Mouse (Mus musculus) stomach, postnatal 0 days (tissue): ENCODE data around the gene Jam3. TPM values are rescaled to one million over a fixed set of nuclear protein-coding genes. Genes with fewer than 3 reads are reported as not detected.

Experiments
- ATAC-seq: fragments of 200-750 bp; cut with Nextera tagmentation; 2 replicates; pipeline ENCODE4 v1.8.0; 2017; ENCODE audit not compliant: low FRiP score, low TSS enrichment
- DNase-seq: peaks from one replicate; pipeline ENCODE4 v3.0.0-alpha.2; 2016; ENCODE audit warnings: low spot score
- H3K27ac ChIP-seq: fragments of 300-500 bp; sonication (generic); replicated peaks from 2 replicates; pipeline ENCODE4 v1.5.1; 2014; ENCODE audit warnings: mild to moderate bottlenecking, control low read depth
- H3K27me3 ChIP-seq: fragments of 300-500 bp; sonication (generic); 2 replicates; pipeline ENCODE4 v1.6.1; 2014; ENCODE audit warnings: low read length; ENCODE audit not compliant: control insufficient read depth, insufficient read depth
- H3K36me3 ChIP-seq: fragments of 300-500 bp; sonication (generic); 2 replicates; pipeline ENCODE4 v1.6.1; 2014; ENCODE audit warnings: low read length, mixed read lengths; ENCODE audit not compliant: control insufficient read depth, insufficient read depth
- H3K4me1 ChIP-seq: fragments of 300-500 bp; sonication (generic); replicated peaks from 2 replicates; pipeline ENCODE4 v1.6.1; 2014; ENCODE audit warnings: antibody characterized with exemption; ENCODE audit not compliant: control insufficient read depth, insufficient read depth
- H3K4me2 ChIP-seq: fragments of 300-500 bp; sonication (generic); replicated peaks from 2 replicates; pipeline ENCODE4 v1.6.1; 2014; ENCODE audit warnings: low read depth, mild to moderate bottlenecking, control low read depth, moderate library complexity
- H3K4me3 ChIP-seq: fragments of 300-500 bp; sonication (generic); 2 replicates; pipeline ENCODE4 v1.5.1; 2014; ENCODE audit warnings: low read depth, low read length, control low read depth
- H3K9ac ChIP-seq: fragments of 300-500 bp; sonication (generic); 2 replicates; pipeline ENCODE4 v1.6.1; 2014; ENCODE audit warnings: mild to moderate bottlenecking, low read length, control low read depth, mixed read lengths
- H3K9me3 ChIP-seq: fragments of 300-500 bp; sonication (generic); 2 replicates; pipeline ENCODE4 v1.6.1; 2016; ENCODE audit warnings: low read length; ENCODE audit not compliant: control insufficient read depth
- CTCF ChIP-seq: IDR thresholded peaks from 2 replicates; pipeline ENCODE4 v1.5.1; 2016; ENCODE audit warnings: antibody characterized with exemption, low read depth, mild to moderate bottlenecking, moderate library complexity
- EP300 ChIP-seq: optimal IDR thresholded peaks from 2 replicates; pipeline ENCODE3; 2016; ENCODE audit warnings: antibody characterized with exemption
- WGBS: fragments of 180-500 bp; shearing (Covaris S2); extraction: QIAGEN DNeasy Blood & Tissue Kit; methylation state at CpG from one replicate; pipeline ENCODE4 v1.1.7; 2014; 5-methylcytosine and 5-hydroxymethylcytosine counted together
- polyA plus RNA-seq: library from polyadenylated mRNA; unstranded; fragments of >200 nt; fragmentation: Nextera tagmentation; extraction: Ambion mirVana; gene quantifications from 2 replicates; pipeline ENCODE4 v1.2.1, GENCODE M21; 2015

Jam3 gene
- polyA plus RNA-seq, 1 experiment from 2014 or later, result 30.8 TPM

GRCm38 (mm10) chr9:27175682-27176081 is 20.5 kb upstream of the Jam3 start:
- Histone ChIP-seq H3K9me3 (no peaks in the 10 kb centered on the region), H3K36me3 (no peaks in the 10 kb centered on the region), H3K9ac (no peak overlapping the region), H3K27me3 (no peaks in the 10 kb centered on the region), H3K4me1 (no peaks in the 10 kb centered on the region), H3K4me3 (no peak overlapping the region), H3K27ac (no peak overlapping the region), H3K4me2 (no peak overlapping the region)
- TF ChIP-seq EP300, result no peak
- no peak for TF ChIP-seq CTCF
- ATAC-seq (no peak), DNase-seq (no peak)
- 91% methylated on average over 6 of the region's 6 CpGs for WGBS

- H3K4me1 ChIP-seq, result no peaks in the 10 kb centered on the region
- 79% methylated on average over 13 of the region's 13 CpGs for WGBS
- H3K4me2 ChIP-seq, result no peak overlapping the region
- no peak overlapping the region for H3K27ac ChIP-seq
- DNase-seq (no peak), ATAC-seq (no peak)
- no peaks in the 10 kb centered on the region for H3K27me3 ChIP-seq
- H3K9me3 ChIP-seq, result no peaks in the 10 kb centered on the region
- no peak overlapping the region for H3K4me3 ChIP-seq
- no peak for TF ChIP-seq CTCF
- no peak for TF ChIP-seq EP300
- H3K36me3 ChIP-seq, result no peaks in the 10 kb centered on the region
- no peak overlapping the region for H3K9ac ChIP-seq
Measured at GRCm38 (mm10) chr9:27175241-27175640, 20.0 kb upstream of the Jam3 start.

GRCm38 (mm10) chr9:27174079-27174478 is 18.9 kb upstream of the Jam3 start:
- no peak overlapping the region for H3K9ac ChIP-seq
- 40% methylated on average over 5 of the region's 5 CpGs for WGBS
- DNase-seq (no peak), ATAC-seq (0 out of 2 replicates have a peak, but pooled peaks have one; percentile 20)
- H3K9me3 ChIP-seq, result no peaks in the 10 kb centered on the region
- no peak overlapping the region for H3K27ac ChIP-seq
- TF ChIP-seq EP300, result no peak
- no peak for TF ChIP-seq CTCF
- no peak overlapping the region for H3K4me2 ChIP-seq
- no peak overlapping the region for H3K4me3 ChIP-seq
- H3K36me3 ChIP-seq, result no peaks in the 10 kb centered on the region
- no peaks in the 10 kb centered on the region for H3K27me3 ChIP-seq
- H3K4me1 ChIP-seq, result no peaks in the 10 kb centered on the region

GRCm38 (mm10) chr9:27173646-27174045 is 18.4 kb upstream of the Jam3 start:
- no peaks in the 10 kb centered on the region for H3K27me3 ChIP-seq
- H3K4me3 ChIP-seq, result no peak overlapping the region
- DNase-seq (no peak), ATAC-seq (no peak)
- H3K36me3 ChIP-seq, result no peaks in the 10 kb centered on the region
- no peak overlapping the region for H3K27ac ChIP-seq
- 60% methylated on average over 2 of the region's 2 CpGs for WGBS
- H3K9me3 ChIP-seq, result no peaks in the 10 kb centered on the region
- no peaks in the 10 kb centered on the region for H3K4me1 ChIP-seq
- no peak overlapping the region for H3K4me2 ChIP-seq
- no peak overlapping the region for H3K9ac ChIP-seq
- TF ChIP-seq EP300 (no peak), CTCF (no peak)

- DNase-seq, result no peak
- Histone ChIP-seq H3K9me3 (no peaks in the 10 kb centered on the region), H3K4me2 (no peak overlapping the region), H3K4me1 (no peaks in the 10 kb centered on the region), H3K9ac (no peak overlapping the region), H3K36me3 (no peaks in the 10 kb centered on the region), H3K27me3 (no peaks in the 10 kb centered on the region), H3K27ac (no peak overlapping the region), H3K4me3 (no peak overlapping the region)
- WGBS, result 78% methylated on average over 6 of the region's 6 CpGs
- ATAC-seq, result no peak
- TF ChIP-seq CTCF (no peak), EP300 (no peak)
Measured at GRCm38 (mm10) chr9:27172839-27173238, 17.6 kb upstream of the Jam3 start.

GRCm38 (mm10) chr9:27170726-27171125 is 15.5 kb upstream of the Jam3 start:
- H3K4me1 ChIP-seq, result no peaks in the 10 kb centered on the region
- no peaks in the 10 kb centered on the region for H3K9me3 ChIP-seq
- no peaks in the 10 kb centered on the region for H3K27me3 ChIP-seq
- TF ChIP-seq EP300 (no peak), CTCF (no peak)
- no peak overlapping the region for H3K9ac ChIP-seq
- no peak for ATAC-seq
- 40% methylated on average over 3 of the region's 3 CpGs for WGBS
- H3K4me3 ChIP-seq, result no peak overlapping the region
- H3K27ac ChIP-seq, result no peak overlapping the region
- H3K4me2 ChIP-seq, result no peak overlapping the region
- H3K36me3 ChIP-seq, result no peaks in the 10 kb centered on the region
- no peak for DNase-seq
